Mouse (Mus musculus) hindbrain, embryonic 16.5 days (tissue): ENCODE measurements around the gene Lct. TPM values are rescaled to one million over a fixed set of nuclear protein-coding genes. Genes with fewer than 3 reads are reported as not detected.

Experiments
- ATAC-seq: fragments of 200-750 bp; cut with Nextera tagmentation; 2 replicates; pipeline ENCODE4 v1.8.0; 2017; ENCODE audit warnings: moderate TSS enrichment, moderate library complexity
- H3K27ac ChIP-seq: fragments of 300-500 bp; sonication (generic); 2 replicates; pipeline ENCODE4 v1.5.1; 2014; ENCODE audit warnings: low read depth, mild to moderate bottlenecking, control low read depth, low read length, moderate library complexity
- H3K27me3 ChIP-seq: fragments of 300-500 bp; sonication (generic); replicated peaks from 2 replicates; pipeline ENCODE4 v1.6.1; 2014; ENCODE audit warnings: low read length; ENCODE audit not compliant: control insufficient read depth, insufficient read depth
- H3K36me3 ChIP-seq: fragments of 300-500 bp; sonication (generic); 2 replicates; pipeline ENCODE4 v1.6.1; 2014; ENCODE audit warnings: mild to moderate bottlenecking, low read length, moderate library complexity, mixed read lengths; ENCODE audit not compliant: control insufficient read depth, insufficient read depth
- H3K4me1 ChIP-seq: fragments of 300-500 bp; sonication (generic); 2 replicates; pipeline ENCODE4 v1.6.1; 2014; ENCODE audit warnings: low read depth, low read length; ENCODE audit not compliant: control insufficient read depth, insufficient read depth
- H3K4me2 ChIP-seq: fragments of 300-500 bp; sonication (generic); 2 replicates; pipeline ENCODE4 v1.6.1; 2014; ENCODE audit warnings: mild to moderate bottlenecking, low read length, control low read depth, moderate library complexity
- H3K4me3 ChIP-seq: fragments of 300-500 bp; sonication (generic); 2 replicates; pipeline ENCODE4 v1.5.1; 2014; ENCODE audit warnings: mild to moderate bottlenecking, low read length, control low read depth, moderate library complexity
- H3K9ac ChIP-seq: fragments of 300-500 bp; sonication (generic); 2 replicates; pipeline ENCODE4 v1.6.1; 2014; ENCODE audit warnings: low read depth, mild to moderate bottlenecking, control low read depth, low read length, moderate library complexity
- H3K9me3 ChIP-seq: fragments of 300-500 bp; sonication (generic); 2 replicates; pipeline ENCODE4 v1.6.1; 2014; ENCODE audit warnings: mild to moderate bottlenecking, low read length, moderate library complexity; ENCODE audit not compliant: control insufficient read depth
- WGBS: fragments of 180-500 bp; shearing (Covaris S2); extraction: QIAGEN DNeasy Blood & Tissue Kit; methylation state at CpG from one replicate; pipeline ENCODE4 v1.1.7; 2014; 5-methylcytosine and 5-hydroxymethylcytosine counted together
- polyA plus RNA-seq: library from polyadenylated mRNA; unstranded; fragments of >200 nt; fragmentation: Nextera tagmentation; extraction: Ambion mirVana; gene quantifications from 2 replicates; pipeline ENCODE4 v1.2.1, GENCODE M21; 2015

Gene Lct
- polyA plus RNA-seq, 1 experiment from 2014 or later = 1.0 TPM

GRCm38 (mm10) chr1:128235181-128235580 is 92.9 kb downstream of the Lct start:
- Histone ChIP-seq H3K4me2 (no peak overlapping the region), H3K9ac (no peak overlapping the region), H3K27ac (no peak overlapping the region), H3K27me3 (no peaks in the 10 kb centered on the region), H3K4me3 (no peak overlapping the region), H3K4me1 (no peaks in the 10 kb centered on the region), H3K9me3 (no peaks in the 10 kb centered on the region), H3K36me3 (peaks cover 24% of the 10 kb centered on the region)
- ATAC-seq = no peak
- 95% methylated on average over 4 of the region's 4 CpGs for WGBS

Other genes with a start within 250 kb of the Lct start
- gene Zranb3, start 225.3 kb downstream of the Lct start, polyA plus RNA-seq = 3.3 and 4.6 TPM in 2 replicates
- 74.9 and 79.6 TPM in 2 replicates for gene R3hdm1, start 225.0 kb downstream of the Lct start, polyA plus RNA-seq
- 70.5 and 71.1 TPM in 2 replicates for gene Ubxn4, start 84.4 kb downstream of the Lct start, polyA plus RNA-seq
- gene Mcm6, start 31.3 kb upstream of the Lct start, polyA plus RNA-seq = 67.0 and 76.0 TPM in 2 replicates
- 140 and 141 TPM in 2 replicates for gene Dars, start 89.0 kb upstream of the Lct start, polyA plus RNA-seq